Mouse (Mus musculus): ENCODE data around the gene Ccn5. TPM values are rescaled to one million over a fixed set of nuclear protein-coding genes. Genes with fewer than 3 reads are reported as not detected.

Ccn5 gene
- not detected for polyA plus RNA-seq (2014; fragmentation: Illumina TruSeq; extraction: RNeasy Lipid Tissue Mini Kit (QIAGEN cat#74804); ENCODE audit: low read depth, low replicate concordance)

DNA sequence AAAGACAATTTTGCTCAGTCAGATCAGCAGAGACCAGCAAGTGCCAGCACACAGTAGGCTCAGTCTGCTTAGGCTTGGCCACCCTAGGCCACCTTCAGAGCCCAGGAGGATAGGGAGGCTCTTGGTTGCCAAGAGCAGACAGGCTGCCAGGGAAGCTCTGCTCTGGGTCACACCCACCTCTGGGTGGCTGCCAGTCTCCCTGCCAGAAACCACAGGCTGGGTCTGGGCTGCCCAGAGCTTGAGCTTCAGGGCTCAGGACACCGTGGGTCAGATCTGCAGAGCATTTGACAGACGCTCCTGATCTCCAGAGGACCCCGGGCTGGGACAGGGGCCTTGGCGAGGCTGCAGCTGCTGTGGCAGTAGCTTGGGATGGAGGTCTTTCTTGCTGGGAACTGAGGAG is at the start of gene Ccn5:
TSS of gene Ccn5 (plus strand) at position 255 of the 400 bp plus-strand sequence.

DNA sequence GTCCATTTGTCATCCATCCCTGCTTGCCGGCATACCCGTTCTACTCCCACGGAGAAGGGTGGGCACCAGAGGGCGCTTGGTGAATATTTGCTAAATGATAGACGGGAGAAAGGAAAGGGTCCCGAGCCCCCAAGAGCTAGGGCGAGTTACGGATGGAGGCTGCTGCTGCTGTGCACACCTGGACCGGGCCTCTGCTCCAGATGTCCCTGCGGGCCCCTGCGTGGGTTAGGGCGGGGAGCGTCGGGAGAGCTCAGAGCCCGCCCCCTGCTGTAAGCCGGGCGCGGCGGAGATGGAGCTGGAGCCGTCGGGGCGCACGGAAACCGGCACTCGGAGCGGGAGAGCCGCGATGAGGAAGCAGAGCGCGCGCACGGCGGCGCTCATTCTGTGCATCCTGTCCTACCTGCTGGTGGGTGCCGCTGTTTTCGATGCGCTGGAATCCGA is 32.8 kb downstream of the Ccn5 start, which contains the start of gene Kcnk15:
TSS of gene Kcnk15 (plus strand) at position 191 of the 441 bp plus-strand sequence.

Other genes with a start within 250 kb of the Ccn5 start
- gene Ttpal, start 218.5 kb upstream of the Ccn5 start, polyA plus RNA-seq (2014; fragmentation: Illumina TruSeq; extraction: RNeasy Lipid Tissue Mini Kit (QIAGEN cat#74804); ENCODE audit: low read depth, low replicate concordance) = 29.0 TPM
- 687 TPM for gene Serinc3, start 175.7 kb upstream of the Ccn5 start, polyA plus RNA-seq (2014; fragmentation: Illumina TruSeq; extraction: RNeasy Lipid Tissue Mini Kit (QIAGEN cat#74804); ENCODE audit: low read depth, low replicate concordance)
- gene Pkig, start 162.5 kb upstream of the Ccn5 start, polyA plus RNA-seq (2014; fragmentation: Illumina TruSeq; extraction: RNeasy Lipid Tissue Mini Kit (QIAGEN cat#74804); ENCODE audit: low read depth, low replicate concordance) = 26.8 TPM
- gene Ada, start 70.6 kb upstream of the Ccn5 start, polyA plus RNA-seq (2014; fragmentation: Illumina TruSeq; extraction: RNeasy Lipid Tissue Mini Kit (QIAGEN cat#74804); ENCODE audit: low read depth, low replicate concordance) = 0.95 TPM
- gene Kcnk15, start 32.8 kb downstream of the Ccn5 start, polyA plus RNA-seq (2014; fragmentation: Illumina TruSeq; extraction: RNeasy Lipid Tissue Mini Kit (QIAGEN cat#74804); ENCODE audit: low read depth, low replicate concordance) = not detected
- gene Rims4, start 97.8 kb downstream of the Ccn5 start, polyA plus RNA-seq (2014; fragmentation: Illumina TruSeq; extraction: RNeasy Lipid Tissue Mini Kit (QIAGEN cat#74804); ENCODE audit: low read depth, low replicate concordance) = 0.85 TPM
- 286 TPM for gene Ywhab, start 174.1 kb downstream of the Ccn5 start, polyA plus RNA-seq (2014; fragmentation: Illumina TruSeq; extraction: RNeasy Lipid Tissue Mini Kit (QIAGEN cat#74804); ENCODE audit: low read depth, low replicate concordance)
- not detected for gene Pabpc1l, start 204.6 kb downstream of the Ccn5 start, polyA plus RNA-seq (2014; fragmentation: Illumina TruSeq; extraction: RNeasy Lipid Tissue Mini Kit (QIAGEN cat#74804); ENCODE audit: low read depth, low replicate concordance)
- 103 TPM for gene Stk4, start 249.5 kb downstream of the Ccn5 start, polyA plus RNA-seq (2014; fragmentation: Illumina TruSeq; extraction: RNeasy Lipid Tissue Mini Kit (QIAGEN cat#74804); ENCODE audit: low read depth, low replicate concordance)

Data from sigmoid colon, adult 10 weeks (tissue).